Mouse (Mus musculus) forebrain, embryonic 14.5 days (tissue): ENCODE results near the gene Gm7982. TPM values are rescaled to one million over a fixed set of nuclear protein-coding genes. Genes with fewer than 3 reads are reported as not detected.
"Not testable (repeated sequence)": the region's sequence is repeated elsewhere in the genome, so short reads cannot be mapped to it uniquely, and the experiment has no call there.

Experiments
- ATAC-seq: fragments of 200-750 bp; cut with Nextera tagmentation; 2 replicates; pipeline ENCODE4 v1.8.0; 2017; ENCODE audit warnings: mild to moderate bottlenecking, moderate library complexity
- DNase-seq: peaks from one replicate; pipeline ENCODE4 v3.0.0-alpha.2; 2015; ENCODE audit warnings: low spot score
- H3K27ac ChIP-seq: fragments of 300-500 bp; sonication (generic); 2 replicates; pipeline ENCODE4 v1.5.1; 2014; ENCODE audit warnings: low read depth, mild to moderate bottlenecking, control low read depth, low read length, moderate library complexity
- H3K27me3 ChIP-seq: fragments of 300-500 bp; sonication (generic); replicated peaks from 2 replicates; pipeline ENCODE4 v1.6.1; 2014; ENCODE audit warnings: low read length, control low read depth, mixed read lengths; ENCODE audit not compliant: control insufficient read depth, insufficient read depth
- H3K36me3 ChIP-seq: fragments of 300-500 bp; sonication (generic); 2 replicates; pipeline ENCODE4 v1.6.1; 2014; ENCODE audit warnings: low read length, control low read depth; ENCODE audit not compliant: control insufficient read depth, insufficient read depth
- H3K4me1 ChIP-seq: fragments of 300-500 bp; sonication (generic); 2 replicates; pipeline ENCODE4 v1.6.1; 2014; ENCODE audit warnings: antibody characterized with exemption, low read length, control low read depth; ENCODE audit not compliant: control insufficient read depth, insufficient read depth
- H3K4me2 ChIP-seq: fragments of 300-500 bp; sonication (generic); 2 replicates; pipeline ENCODE4 v1.6.1; 2014; ENCODE audit warnings: mild to moderate bottlenecking, control low read depth, low read length
- H3K4me3 ChIP-seq: fragments of 300-500 bp; sonication (generic); 2 replicates; pipeline ENCODE4 v1.5.1; 2014; ENCODE audit warnings: low read depth, low read length, control low read depth
- H3K9ac ChIP-seq: fragments of 300-500 bp; sonication (generic); 2 replicates; pipeline ENCODE4 v1.6.1; 2014; ENCODE audit warnings: mild to moderate bottlenecking, low read length, control low read depth, moderate library complexity
- H3K9me3 ChIP-seq: fragments of 300-500 bp; sonication (generic); replicated peaks from 2 replicates; pipeline ENCODE4 v1.6.1; 2016; ENCODE audit warnings: low read length, control low read depth, mixed read lengths; ENCODE audit not compliant: control insufficient read depth
- WGBS: fragments of 180-500 bp; shearing (Covaris S2); extraction: QIAGEN DNeasy Blood & Tissue Kit; methylation state at CpG from one replicate; pipeline ENCODE4 v1.1.7; 2014; 5-methylcytosine and 5-hydroxymethylcytosine counted together
- polyA plus RNA-seq: library from polyadenylated mRNA; unstranded; fragments of >200 nt; fragmentation: Nextera tagmentation; extraction: Ambion mirVana; gene quantifications from 2 replicates; pipeline ENCODE4 v1.2.1, GENCODE M21; 2014

Gm7982 gene
- polyA plus RNA-seq, result not detected in 2 replicates

DNA sequence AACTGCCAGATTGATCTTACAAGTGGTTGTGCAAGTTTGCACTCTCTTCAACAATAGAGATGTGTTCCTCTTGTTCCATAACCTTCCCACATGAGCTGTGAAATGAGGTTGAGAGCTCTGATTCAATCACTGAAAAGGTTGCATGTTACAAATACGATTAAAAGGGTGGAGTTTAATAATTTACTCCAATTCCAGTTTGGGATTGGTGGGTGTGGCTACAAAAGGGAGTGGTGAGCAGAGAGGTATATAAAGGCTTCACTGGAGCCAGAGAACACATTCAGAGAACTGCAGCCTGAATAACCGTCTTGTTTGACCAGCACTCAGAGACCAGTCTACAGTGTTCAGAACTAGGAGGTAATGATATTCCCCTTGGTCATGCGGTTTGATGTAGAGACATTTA, at the start of gene Gm7982:
TSS of gene Gm7982 (plus strand) at position 301 of the 400 bp plus-strand sequence.
- ATAC-seq, DNase-seq, H3K4me1 ChIP-seq, H3K9me3 ChIP-seq, H3K4me3 ChIP-seq, H3K4me2 ChIP-seq, H3K27me3 ChIP-seq, H3K9ac ChIP-seq, H3K27ac ChIP-seq, H3K36me3 ChIP-seq: not testable (repeated sequence)
- WGBS, result no CpG with 5 or more reads among the region's 3 CpGs

DNA sequence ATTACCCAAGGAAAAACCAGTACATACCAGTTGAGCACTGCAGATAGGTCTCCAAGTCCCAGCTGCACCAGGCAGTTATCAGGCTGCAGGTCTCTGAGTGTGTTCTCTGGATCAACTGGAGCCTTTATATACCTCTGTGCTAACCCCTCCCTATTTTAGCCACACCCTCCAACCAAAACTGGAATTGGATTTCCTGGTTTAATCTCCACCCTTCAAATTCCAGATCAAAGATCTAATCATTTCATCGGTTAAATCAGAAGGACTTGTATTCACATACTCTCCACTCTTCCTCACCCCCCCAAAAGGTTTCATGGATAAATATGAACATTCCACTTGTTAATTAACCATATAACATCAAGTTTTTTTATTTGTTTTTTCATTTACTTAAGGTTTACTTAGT, 5.7 kb upstream of the Gm7982 start, which contains the start of gene Gm7978:
TSS of gene Gm7978 (minus strand) at position 101 of the 400 bp plus-strand sequence.
- not testable (repeated sequence) for H3K9ac ChIP-seq, H3K4me1 ChIP-seq, H3K27ac ChIP-seq, ATAC-seq, H3K9me3 ChIP-seq, H3K27me3 ChIP-seq, H3K4me3 ChIP-seq, H3K4me2 ChIP-seq, H3K36me3 ChIP-seq, DNase-seq
- WGBS, result no CpG with 5 or more reads among the region's 1 CpGs

DNA sequence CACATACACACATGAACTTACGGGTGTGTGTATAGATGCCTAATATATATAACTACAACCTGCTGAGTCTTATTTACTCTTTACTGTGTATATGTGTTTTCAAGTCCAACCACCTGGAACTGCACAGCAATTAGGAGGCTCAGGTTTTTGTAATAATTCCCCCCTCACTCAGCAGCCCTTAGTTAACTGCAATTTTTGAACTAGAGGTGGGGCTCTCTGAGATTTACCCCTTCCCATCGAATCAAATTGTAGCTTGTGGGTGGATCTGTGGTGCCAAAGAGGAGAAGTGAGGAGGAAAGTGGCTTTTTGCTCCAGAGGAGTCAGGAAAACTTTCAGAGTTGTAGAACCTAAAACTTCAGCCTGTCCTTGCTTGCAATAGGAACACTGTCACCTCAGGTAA, 33.9 kb downstream of the Gm7982 start, which contains the start of gene E330014E10Rik:
TSS of gene E330014E10Rik (plus strand) at position 301 of the 400 bp plus-strand sequence.
- no CpG with 5 or more reads among the region's 2 CpGs for WGBS
- not testable (repeated sequence) for ATAC-seq, H3K4me3 ChIP-seq, H3K4me1 ChIP-seq, H3K4me2 ChIP-seq, H3K9ac ChIP-seq, H3K9me3 ChIP-seq, H3K27me3 ChIP-seq, DNase-seq, H3K36me3 ChIP-seq, H3K27ac ChIP-seq

Other genes starting within 250 kb of the Gm7982 start
- gene Gm3286, start 231.3 kb upstream of the Gm7982 start, polyA plus RNA-seq, result not detected in 2 replicates
- gene Gm7971, start 147.1 kb upstream of the Gm7982 start, polyA plus RNA-seq, result not detected in 2 replicates
- not detected in 2 replicates for gene Gm7978, start 5.8 kb upstream of the Gm7982 start, polyA plus RNA-seq
- not detected in 2 replicates for gene E330014E10Rik, start 34.0 kb downstream of the Gm7982 start, polyA plus RNA-seq
- not detected in 2 replicates for gene Cxcl13, start 214.9 kb downstream of the Gm7982 start, polyA plus RNA-seq